Mouse (Mus musculus): ENCODE data around the gene Ppp2r5a. TPM values are rescaled to one million over a fixed set of nuclear protein-coding genes. Genes with fewer than 3 reads are reported as not detected.
"Not testable (repeated sequence)": the region's sequence is repeated elsewhere in the genome, so short reads cannot be mapped to it uniquely, and the experiment has no call there.

The Ppp2r5a gene
- total RNA-seq (2021): 10 to 100 TPM; 56.0 to 59.1 TPM
- long read RNA-seq, transcript Ppp2r5a-201 (13 exons, 3,088 nt): major isoform, 46 of 56 reads
- long read RNA-seq, partial matches to known transcripts: 2 of 56 reads
- long read RNA-seq, other reads (novel, unspliced or antisense): 8 of 56 reads

DNA sequence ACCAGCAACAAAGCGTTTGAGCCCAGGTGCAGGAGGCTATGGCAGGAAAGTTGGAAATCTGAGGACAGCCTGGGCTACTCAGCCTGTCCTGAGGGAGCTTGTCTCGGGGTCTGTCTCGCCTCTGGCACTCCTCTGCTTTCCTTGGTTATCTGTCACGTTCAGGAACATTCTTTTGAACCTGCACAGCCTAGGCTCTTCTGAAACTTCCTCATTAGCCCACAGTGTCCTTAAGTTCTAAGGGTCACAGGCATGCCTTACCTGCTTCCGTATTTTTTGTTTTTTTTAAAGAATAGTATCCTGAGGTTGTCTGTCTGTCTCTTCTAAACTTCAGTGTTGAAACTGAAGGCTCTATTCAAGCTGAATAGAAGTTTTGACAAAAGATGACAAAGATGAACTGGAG, at the start of gene Ppp2r5a:
Gene Ppp2r5a, minus strand, starts transcription at position 199 of the 400 bp plus-strand sequence.
- no peak for DNase-seq (ENCODE audit: low spot score in 2 of 2)

DNA sequence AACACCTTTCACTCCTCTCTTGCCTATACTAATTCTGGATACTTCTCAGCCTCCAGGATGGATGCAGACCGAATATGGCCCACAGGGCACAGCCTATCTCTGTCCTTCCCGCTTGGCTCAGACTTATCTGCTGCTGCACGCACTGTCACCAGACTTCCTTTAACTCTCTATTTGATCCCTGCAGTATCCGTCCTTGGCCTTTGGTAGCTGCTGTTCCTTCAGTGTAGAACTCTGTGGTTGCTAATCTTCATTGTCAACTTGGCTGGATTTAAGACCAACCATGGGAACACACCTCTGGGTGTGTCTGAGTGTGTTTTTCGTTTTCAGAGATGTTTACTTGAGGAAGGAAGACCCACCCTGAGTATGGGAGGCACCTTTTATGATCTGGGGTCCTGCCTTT, 47.5 kb upstream of the Ppp2r5a start:
- no peak for DNase-seq (ENCODE audit: low spot score in 2 of 2)

DNA sequence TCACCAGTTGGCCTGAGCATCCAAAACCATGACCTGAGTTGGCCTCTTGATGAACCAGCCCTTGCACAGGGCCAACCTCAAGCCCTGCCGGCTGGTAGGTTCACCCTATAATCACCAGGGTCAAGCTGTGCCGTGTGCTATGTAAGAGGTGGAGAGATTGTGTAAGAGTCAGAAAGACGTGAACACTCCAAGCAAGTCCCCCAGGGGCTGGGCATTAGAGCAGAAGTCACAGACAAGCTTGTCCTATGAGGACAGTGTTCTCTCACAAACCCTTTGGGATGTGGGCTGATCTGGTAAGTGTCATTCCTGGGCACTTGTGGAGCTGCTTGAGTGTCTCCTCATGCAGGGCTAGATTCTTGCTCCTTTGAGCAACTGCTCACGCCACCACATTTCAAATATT, 46.5 kb upstream of the Ppp2r5a start:
- no peak for DNase-seq (ENCODE audit: low spot score in 2 of 2)

DNA sequence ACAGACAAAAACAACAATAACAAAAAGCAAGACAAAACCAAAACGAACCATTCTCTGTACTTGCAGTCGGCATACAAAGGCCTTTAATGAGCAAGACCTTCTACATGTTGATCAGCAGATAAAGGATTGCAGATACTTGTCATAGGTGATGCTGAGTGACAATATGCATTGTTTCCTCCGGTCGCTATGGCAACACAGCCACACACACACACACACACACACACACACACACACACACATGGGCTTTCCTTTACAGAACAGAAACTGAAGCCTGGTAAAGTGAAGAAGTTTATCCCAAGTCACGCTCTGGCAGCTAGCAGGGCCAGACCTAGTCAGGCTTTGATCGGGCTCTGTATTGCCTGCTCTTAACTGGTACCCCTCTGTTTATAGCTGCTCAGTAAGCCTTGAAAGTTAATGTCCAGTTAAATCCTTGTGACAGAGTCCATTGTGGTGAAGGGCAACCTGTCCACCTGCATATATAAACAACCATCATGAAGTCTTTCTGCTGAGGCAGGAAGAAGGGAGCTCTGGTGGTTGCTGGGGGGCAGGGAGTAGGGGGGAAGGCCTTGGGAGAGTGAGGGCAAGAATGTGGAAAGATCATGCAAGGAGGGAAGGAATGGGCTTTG, 44.4 kb upstream of the Ppp2r5a start:
- no peak for DNase-seq (ENCODE audit: low spot score in 2 of 2)

DNA sequence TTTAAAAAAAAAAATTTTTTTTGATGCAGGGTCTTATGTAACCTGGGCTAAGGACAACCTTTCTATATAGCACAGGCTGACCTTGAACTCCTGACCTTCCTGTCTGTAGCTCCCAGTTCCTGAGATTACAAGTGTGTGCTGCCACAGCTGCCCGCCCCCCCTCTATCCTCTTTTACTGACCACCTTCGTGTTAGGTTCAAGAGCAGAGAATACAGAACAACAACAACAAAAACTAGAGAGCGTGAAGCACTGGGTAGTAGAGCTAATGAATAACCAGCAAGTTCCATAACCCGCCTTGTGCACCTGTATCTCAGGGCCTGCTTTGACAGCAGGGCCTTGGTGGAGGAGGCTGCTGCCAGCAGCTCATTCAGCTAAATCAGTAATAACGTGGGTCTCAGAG, 43.2 kb upstream of the Ppp2r5a start:
- DNase-seq (ENCODE audit: low spot score in 2 of 2): no peak

DNA sequence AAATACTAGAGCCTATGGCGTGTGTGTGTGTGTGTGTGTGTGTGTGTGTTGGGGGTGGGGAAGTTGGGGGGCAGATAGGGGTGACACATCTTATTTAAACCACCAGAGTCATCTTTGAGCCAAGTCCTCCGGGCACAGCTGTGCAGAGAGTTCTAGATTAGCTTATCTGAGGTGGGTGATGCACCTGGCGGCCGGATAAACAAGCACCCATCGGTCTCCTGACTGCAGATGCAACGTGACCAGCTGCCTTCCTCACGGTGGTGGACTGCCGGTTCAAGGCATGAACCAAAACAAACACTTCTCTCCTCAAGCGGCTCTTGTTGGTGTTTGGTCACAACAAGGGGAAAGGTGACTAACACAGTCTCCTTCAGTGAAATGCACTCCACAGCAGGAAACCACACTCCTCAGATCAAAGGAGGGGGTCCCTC, 42.8 kb upstream of the Ppp2r5a start:
- DNase-seq (ENCODE audit: low spot score in 2 of 2): no peak

DNA sequence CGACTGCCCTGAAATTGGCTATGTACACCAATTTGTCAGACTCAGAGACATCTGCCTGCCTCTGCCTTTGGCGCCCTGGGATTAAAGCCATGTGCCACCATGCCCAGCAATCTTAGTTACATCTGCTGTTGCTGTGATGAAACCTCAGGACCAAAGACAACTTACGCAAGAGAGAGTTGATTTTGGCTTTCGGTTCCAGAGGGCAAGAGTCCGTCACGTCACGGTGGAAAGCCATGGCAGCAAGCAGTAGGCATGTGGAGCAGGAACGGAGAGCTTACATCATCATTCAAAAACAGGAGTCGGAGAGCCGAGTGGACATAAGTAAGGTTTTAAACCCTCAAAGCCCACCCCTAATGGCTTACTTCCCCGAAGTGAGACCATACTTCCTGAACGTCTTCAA, 42.3 kb upstream of the Ppp2r5a start:
- no peak for DNase-seq (ENCODE audit: low spot score in 2 of 2)

DNA sequence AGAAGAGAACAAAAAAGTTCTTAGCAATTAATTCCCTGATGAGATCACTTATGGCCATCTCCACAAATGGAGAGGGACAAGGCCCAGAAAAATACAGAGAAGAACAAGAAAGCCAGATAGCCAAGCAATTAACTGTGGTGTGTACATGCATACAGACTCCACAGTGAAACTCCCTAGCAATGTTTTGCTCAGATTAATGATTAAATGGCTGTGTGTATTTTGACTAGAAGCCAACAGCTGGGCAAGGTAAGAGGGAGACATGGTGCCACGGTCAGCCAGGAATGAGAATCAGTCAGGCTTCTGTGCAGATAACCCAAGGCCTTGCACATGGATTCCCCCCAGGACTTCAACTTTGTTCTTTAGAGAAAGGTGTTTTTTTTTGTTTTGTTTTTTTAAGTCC, 41.4 kb upstream of the Ppp2r5a start:
- no peak for DNase-seq (ENCODE audit: low spot score in 2 of 2)

DNA sequence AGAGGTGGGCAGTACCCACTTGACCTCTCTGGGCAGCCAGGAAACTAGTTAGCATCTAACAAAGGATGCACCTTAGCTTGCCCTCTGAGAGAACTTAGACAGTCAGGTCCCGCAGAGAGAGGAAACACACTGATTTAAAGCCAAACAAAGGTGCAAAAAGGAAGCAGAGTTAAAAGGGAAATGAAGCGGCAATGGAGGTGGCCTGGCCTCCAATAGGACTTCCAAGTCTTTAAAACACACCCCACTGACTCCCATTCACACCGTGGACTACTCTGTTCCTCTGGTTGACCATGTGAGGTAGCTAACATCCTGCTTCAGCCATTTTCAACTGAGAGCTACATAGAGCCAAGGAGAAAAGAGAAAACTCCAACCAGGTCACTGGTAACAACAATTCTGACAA, 35.9 kb upstream of the Ppp2r5a start:
- DNase-seq (ENCODE audit: low spot score in 2 of 2): no peak

DNA sequence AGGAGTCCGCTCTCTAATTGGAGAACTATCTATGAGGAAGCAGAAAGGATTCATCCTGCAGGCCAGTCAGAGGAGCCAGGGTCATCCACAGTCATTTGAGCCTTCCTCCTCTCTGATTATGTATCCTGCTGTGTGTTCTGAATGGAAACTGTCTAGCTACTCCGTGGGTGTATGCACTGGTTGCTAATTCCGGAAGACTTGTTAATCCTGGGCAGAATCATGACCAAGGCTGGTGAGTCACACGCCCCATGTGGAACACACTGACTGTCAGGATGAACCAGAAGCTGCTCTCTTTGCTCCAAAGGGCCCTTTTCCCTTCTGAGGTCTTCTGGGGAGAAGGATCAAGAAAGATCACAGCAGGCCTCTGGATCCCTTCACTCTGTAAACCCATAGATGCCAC, 35.5 kb upstream of the Ppp2r5a start:
- no peak for DNase-seq (ENCODE audit: low spot score in 2 of 2)

DNA sequence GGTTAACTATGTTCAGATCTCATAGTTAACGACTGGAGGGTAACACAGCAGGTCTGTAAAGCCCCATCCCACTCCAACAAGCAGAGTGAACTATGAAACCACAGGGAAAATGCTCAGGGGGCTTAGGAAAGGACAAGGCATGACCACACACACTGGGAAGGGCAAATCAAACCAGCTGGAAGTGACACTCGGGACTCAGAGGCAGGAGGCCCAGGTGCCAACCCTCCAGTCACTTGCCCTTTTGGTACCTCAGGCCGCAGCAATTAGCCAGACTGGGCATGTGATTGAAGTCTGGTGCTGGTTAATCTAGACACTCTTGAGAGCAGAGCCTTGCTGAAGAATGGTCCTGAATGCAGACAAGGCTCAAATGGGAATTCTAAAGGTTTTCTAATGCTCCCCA, 33.6 kb upstream of the Ppp2r5a start:
- no peak for DNase-seq (ENCODE audit: low spot score in 2 of 2)

DNA sequence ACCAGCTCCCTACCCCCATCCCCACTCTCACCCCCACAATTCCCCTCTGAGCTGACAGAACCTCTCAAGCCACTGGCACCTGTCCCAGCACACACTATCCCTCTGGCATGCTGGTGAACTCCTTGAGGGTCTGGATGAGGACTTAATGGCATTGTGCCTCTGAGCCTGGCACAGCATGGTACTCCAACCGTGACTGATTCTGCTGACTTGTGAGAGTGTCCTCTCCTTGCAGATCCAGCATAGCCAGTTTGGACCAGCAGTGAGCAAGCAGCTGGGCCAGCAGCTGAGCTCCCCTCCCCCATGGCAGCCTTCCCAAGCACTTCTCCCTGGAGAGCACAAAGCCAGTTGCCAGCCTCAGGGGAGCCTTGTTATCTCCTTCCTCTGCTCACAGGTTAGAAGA, 32.3 kb upstream of the Ppp2r5a start:
- peak; percentile 71 to 74 for DNase-seq (ENCODE audit: low spot score in 2 of 2)

DNA sequence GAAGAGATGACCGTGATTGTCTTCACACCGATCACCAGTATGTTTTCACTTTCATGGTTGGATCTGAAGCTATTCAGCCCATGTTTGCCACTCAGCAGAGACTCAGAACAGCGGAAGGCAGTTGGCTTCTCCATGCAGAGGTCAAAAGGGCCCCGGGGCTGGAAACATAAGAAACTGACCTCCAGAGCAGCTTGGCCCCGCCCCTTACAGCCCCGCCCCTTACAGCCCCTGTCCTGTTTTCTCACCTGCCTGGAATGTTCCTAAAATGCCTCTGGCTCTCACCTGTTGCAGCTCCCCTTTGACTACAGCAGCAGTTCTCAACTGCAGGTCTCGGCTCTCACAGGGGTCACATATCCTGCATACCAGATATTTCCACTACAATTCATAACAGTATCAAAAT, 29.5 kb upstream of the Ppp2r5a start:
- DNase-seq (ENCODE audit: low spot score in 2 of 2): no peak

DNA sequence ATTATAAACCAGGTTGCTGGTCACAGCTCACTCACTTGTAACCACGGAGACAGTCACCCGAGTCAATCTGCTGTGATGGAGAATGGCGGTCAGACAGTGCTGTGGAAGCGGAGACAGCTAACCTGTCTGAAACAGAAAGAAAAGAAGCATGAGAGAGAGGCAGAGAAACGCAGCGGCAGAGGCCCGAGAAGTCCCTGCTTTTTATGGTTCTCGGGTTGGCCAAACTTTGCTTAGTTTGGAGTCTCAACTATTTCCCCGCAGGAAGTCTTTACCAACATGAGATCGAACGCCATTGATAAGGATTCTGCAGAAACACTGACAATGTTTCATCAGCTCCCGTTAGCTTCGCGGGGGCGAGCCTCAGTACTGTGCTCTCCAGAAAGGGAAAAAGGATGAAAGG, 29.0 kb upstream of the Ppp2r5a start:
- DNase-seq (ENCODE audit: low spot score in 2 of 2): no peak

DNA sequence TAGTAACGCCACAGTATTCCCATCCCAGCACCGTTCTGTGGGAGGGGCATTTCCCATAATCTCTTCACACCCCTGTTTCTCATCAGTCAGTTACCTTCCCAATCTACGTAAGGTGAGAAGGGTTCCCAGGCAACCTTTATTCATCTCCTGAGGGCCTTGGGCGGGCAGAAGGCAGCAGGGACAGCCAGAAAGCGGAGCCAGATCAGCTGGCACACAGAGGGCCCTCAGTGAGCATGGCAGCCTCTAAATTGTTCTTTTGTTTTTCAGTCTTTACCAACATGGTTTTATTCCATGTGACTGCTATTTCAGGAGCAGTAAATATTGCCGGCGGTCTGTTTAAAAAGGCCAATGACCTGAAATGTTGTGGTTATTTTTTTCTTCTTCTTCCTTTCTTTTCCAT, 27.0 kb upstream of the Ppp2r5a start:
- no peak for DNase-seq (ENCODE audit: low spot score in 2 of 2)

DNA sequence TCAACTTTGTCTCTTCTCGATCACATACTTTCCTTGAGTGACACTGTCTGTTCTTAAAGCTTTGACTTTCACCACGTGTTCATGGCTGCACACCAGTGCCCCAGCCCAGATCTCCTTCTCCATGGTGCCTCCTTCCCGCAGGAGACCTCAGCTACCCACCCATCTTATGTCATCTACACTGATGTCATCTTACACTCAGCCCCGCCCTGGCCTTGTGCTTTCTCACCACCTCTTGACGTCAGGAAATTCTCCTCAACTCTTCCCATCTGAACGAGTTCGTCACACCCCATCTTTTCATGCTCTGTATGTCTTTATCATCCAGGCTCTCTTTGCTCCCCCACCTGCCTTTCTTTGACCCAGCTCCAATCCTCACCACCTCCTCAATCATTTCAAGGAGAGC, 22.8 kb upstream of the Ppp2r5a start:
- DNase-seq (ENCODE audit: low spot score in 2 of 2): no peak

DNA sequence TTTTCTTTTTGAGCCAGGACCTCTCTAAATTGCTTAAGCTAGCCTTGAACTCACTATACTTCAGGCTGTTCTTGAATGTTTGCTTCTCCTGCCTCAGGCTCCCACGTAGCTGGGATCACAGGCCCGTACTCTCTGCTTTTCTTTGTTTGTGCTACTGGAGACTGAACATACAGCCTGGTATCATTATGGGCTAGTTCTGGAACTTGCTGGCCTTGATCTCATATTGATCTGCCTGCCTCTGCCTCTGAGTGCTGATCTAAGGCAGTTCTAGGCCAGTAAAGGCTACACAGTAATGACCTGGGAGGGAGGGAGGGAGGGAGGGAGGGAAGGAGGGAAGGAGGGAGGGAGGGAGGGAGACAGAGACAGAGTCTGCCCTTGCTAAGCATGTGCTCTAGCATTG, 20.1 kb upstream of the Ppp2r5a start:
- DNase-seq (ENCODE audit: low spot score in 2 of 2): no peak

DNA sequence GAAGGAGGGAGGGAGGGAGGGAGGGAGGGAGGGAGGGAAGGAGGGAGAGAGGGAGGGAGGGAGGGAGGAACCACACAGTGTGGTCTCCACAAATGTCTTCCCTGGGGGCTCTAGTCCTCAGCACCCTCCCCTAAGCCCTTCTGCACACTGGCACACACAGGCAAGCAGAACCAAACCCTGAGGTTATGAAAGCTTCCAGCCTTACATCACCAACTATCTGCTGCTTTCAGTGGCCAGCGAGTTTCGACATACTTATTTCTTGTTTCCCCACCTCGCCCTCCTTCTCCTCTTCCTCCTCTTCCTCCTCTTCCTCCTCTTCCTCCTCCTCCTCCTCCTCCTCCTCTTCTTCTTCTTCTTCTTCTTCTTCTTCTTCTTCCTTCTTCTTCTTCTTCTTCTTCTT, 19.6 kb upstream of the Ppp2r5a start:
- DNase-seq (ENCODE audit: low spot score in 2 of 2): not testable (repeated sequence)

DNA sequence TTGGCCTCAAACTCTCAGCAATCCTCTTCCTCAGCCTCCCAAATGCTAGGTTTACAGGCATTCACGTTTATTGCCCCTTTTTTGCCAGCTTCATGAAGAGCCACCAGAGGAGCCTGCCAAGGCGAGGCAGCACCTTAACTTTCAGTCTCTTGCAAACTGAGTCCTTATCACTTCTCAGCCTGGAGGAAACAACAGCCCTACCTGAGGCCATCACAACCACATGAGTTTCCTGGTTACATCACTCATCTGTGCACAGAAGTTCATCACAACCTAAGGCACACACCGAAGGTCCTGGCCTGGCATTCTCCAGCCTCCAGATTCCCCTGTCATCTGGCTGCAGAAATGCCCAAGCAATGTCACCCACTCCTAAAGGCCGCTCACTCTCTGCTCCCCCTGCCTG, 19.1 kb upstream of the Ppp2r5a start:
- no peak for DNase-seq (ENCODE audit: low spot score in 2 of 2)

DNA sequence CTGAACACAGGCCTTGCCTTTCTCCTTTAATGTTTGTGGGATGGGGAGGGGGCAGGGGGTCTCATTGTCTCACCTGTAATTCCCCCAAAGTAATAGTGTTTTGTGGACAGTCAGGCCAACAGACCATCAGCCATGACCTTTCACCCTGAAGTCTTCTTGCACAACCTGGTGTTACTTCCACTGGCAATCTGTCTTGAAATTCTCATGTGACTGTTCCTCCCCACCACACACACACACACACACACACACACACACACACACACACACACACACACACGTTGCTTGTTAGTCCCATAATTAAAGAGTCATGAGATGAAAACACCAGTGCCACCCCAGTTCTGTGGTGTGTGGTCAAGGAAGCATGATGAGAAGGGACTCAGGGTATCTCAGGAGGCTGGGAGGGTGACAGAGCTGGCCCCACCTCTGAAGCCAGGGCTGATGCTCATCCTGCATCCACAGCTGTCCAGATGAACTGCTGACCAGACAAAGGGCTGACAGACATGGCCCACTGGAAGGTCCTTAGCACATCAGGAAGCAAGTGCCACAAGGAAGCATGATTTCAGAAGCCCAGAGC, 18.4 kb upstream of the Ppp2r5a start:
- no peak for DNase-seq (ENCODE audit: low spot score in 2 of 2)

DNA sequence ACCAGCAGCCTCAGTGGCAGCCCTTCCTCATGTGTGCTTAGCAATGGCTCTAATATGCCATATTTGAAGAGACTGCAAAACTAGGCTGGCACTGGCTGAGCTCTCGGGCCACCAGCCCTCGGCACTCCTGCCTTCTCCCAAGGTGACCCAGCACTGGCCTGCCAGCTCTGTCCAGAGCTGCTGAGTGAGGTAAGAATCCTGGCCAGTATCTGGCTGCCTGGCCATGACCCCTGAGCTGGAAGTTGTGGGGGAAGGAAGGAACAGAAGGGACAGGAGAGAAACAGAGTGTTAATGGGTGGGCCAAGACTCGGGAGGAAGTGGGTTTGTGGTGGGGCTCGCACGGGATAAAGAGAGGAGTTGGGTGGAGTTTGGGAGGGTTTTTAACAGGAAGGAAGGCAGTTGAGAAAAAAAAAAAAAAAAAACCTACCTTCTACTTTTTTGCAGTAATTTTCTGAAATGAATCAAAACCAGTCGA, 17.9 kb upstream of the Ppp2r5a start:
- DNase-seq (ENCODE audit: low spot score in 2 of 2): no peak

DNA sequence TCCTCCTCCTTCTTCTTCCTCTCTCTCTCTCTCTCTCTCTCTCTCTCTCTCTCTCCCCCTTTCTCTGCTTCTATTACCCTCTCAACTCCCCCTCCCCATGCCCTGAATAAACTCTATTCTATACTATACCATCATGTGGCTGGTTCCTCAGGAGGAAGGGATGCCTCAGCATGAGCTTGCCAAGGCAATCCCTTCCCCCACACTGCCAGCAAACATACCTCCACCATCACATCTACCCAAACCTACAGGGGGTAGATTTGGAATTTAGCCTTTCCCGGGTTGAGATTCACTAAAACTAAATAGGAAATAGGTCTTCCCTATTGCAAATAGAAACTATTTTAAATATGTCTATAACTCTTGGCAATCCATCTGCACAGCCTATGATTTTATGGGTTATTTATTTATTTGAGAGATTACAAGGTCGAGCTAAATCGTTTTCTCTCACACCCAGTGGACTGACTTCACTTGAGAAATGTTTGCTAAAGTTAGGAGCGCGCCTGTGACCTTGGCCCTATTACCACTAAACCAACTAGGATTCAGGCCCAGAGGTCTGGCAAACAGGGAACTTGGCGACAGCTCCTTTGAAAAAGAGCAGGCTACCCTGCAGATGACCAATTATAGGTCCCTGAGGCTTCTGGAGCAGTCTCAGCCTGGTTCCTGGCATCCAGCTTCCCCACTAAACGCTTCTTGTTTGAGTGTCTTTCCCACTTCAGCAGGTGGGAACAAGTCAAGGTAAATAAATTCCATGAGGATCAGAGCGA, 17.1 kb upstream of the Ppp2r5a start:
- no peak for DNase-seq (ENCODE audit: low spot score in 2 of 2)
